Comparison of ENCODE assay signal across 14 mouse cellular contexts in the genomic region with DNA sequence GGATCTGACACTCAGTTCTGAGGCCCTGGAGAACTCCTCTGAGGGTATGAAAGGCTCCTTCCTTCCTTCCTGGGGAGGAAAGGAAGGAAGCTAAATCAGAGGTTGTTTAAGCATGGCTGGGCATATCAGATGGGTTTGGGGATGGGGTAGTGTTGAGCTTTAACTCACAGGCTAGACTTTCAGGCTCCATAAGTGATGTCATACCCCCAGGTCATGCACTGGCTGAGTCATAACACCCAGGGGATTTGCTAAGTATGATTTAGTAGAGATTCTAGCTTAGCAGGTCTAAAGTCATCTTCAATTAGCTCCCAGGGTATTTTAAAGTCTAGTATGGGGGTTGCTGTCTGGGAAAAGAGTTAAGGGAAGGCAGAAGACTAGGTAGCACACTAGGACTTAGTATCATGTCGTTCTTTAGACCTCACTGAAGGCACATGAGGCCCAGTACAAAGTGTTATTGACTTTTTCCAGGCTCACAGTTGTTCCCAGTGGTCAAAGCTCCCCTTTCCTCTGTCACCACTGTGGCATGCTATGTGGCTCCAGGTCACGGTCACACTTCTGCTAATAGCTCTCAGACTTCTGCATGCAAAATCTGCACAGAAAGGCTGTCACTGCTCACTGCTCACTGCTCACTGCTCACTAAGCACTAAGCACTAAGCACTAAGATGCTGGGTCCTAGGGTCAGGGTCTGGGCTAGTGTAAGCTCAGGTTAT. TPM values are rescaled to one million over a fixed set of nuclear protein-coding genes. Genes with fewer than 3 reads are reported as not detected.
DNase-seq lines count a peak whose midpoint lies in the region; ATAC-seq lines count a peak whose summit lies in the region.
"Had no signal": no experiment of that assay in that cellular context is flagged by ENCODE, and none has a peak within 500 bp of the region (broad histone marks: within the 10 kb centered on the region; RNA-seq: fewer than 3 reads in every experiment).

No protein-coding gene starts in this region.

- 67% methylated on average over 2 of the region's 2 CpGs for WGBS in kidney, embryonic 14.5 days
- 34% methylated on average over 2 of the region's 2 CpGs for WGBS in liver, embryonic 12.5 days (ENCODE audit: insufficient replicate concordance)
- 71% methylated on average over 2 of the region's 2 CpGs for WGBS in forebrain, embryonic 10.5 days
- 73% methylated on average over 2 of the region's 2 CpGs for WGBS in midbrain, embryonic 15.5 days

- H3K4me3 ChIP-seq in kidney, embryonic 14.5 days (ENCODE audit: low read length): no peak overlapping the region
- H3K4me3 ChIP-seq in liver, embryonic 12.5 days: no peak overlapping the region
- H3K4me3 ChIP-seq in forebrain, embryonic 10.5 days: no peak overlapping the region
- no peak overlapping the region for H3K4me3 ChIP-seq in midbrain, embryonic 15.5 days
- H3K4me3 ChIP-seq: hindbrain, embryonic 10.5 days had no signal

- H3K27me3 ChIP-seq in kidney, embryonic 14.5 days (ENCODE audit: control insufficient read depth, insufficient read depth, low read length): no peaks in the 10 kb centered on the region
- H3K27me3 ChIP-seq in liver, embryonic 12.5 days (replicated peaks): no peaks in the 10 kb centered on the region
- 0 out of 2 replicates have a peak, but pooled peaks cover 5% of the 10 kb centered on the region for H3K27me3 ChIP-seq in forebrain, embryonic 10.5 days (ENCODE audit: poor library complexity, severe bottlenecking)
- H3K27me3 ChIP-seq in midbrain, embryonic 15.5 days (replicated peaks): 0 out of 2 replicates have a peak, but pooled peaks cover 4% of the 10 kb centered on the region

- peak; percentile 38; the same call in 1 of the 2 replicates for ATAC-seq in kidney, embryonic 14.5 days (ENCODE audit: low FRiP score, low TSS enrichment)
- peak; percentile 56; the same call in 1 of the 2 replicates for ATAC-seq in liver, embryonic 12.5 days
- ATAC-seq in midbrain, embryonic 15.5 days (replicated peaks): no peak

- H3K9ac ChIP-seq in kidney, embryonic 14.5 days (ENCODE audit: low read depth, low read length): no peak overlapping the region
- H3K9ac ChIP-seq in liver, embryonic 12.5 days: no peak overlapping the region
- H3K9ac ChIP-seq in midbrain, embryonic 15.5 days: no peak overlapping the region

- peak; percentile 33 for DNase-seq in adrenal gland, adult 2 months
- DNase-seq in adrenal gland, postnatal 4 days (ENCODE audit: low spot score in 2 of 2): no peak
- DNase-seq in kidney, adult 8-10 months: no peak
- no peak for DNase-seq in cerebellum, adult 18-20 months
- DNase-seq in forebrain, embryonic 10.5 days (ENCODE audit: extremely low spot score, low spot score): no peak
- DNase-seq: heart, adult 11 months; kidney, adult 9 months; lung, adult 2 months had no signal

- no peaks in the 10 kb centered on the region for H3K36me3 ChIP-seq in kidney, embryonic 14.5 days (ENCODE audit: control insufficient read depth, insufficient read depth, low read length)
- H3K36me3 ChIP-seq in liver, embryonic 12.5 days: no peaks in the 10 kb centered on the region
- no peaks in the 10 kb centered on the region for H3K36me3 ChIP-seq in forebrain, embryonic 10.5 days (replicated peaks)
- no peaks in the 10 kb centered on the region for H3K36me3 ChIP-seq in midbrain, embryonic 15.5 days (replicated peaks)
- H3K36me3 ChIP-seq: hindbrain, embryonic 10.5 days had no signal

- H3K4me1 ChIP-seq in kidney, embryonic 14.5 days (ENCODE audit: control insufficient read depth, insufficient read depth, low read length): no peaks in the 10 kb centered on the region
- H3K4me1 ChIP-seq in liver, embryonic 12.5 days: peaks cover 5% of the 10 kb centered on the region; the same call in 1 of the 2 replicates
- peaks cover 7% of the 10 kb centered on the region; the same call in 1 of the 2 replicates for H3K4me1 ChIP-seq in forebrain, embryonic 10.5 days
- H3K4me1 ChIP-seq in midbrain, embryonic 15.5 days: no peaks in the 10 kb centered on the region

- H3K9me3 ChIP-seq in kidney, embryonic 14.5 days (ENCODE audit: control insufficient read depth, low read length): no peaks in the 10 kb centered on the region
- no peaks in the 10 kb centered on the region for H3K9me3 ChIP-seq in liver, embryonic 12.5 days (replicated peaks)
- H3K9me3 ChIP-seq in forebrain, embryonic 10.5 days: no peaks in the 10 kb centered on the region
- no peaks in the 10 kb centered on the region for H3K9me3 ChIP-seq in midbrain, embryonic 15.5 days
- H3K9me3 ChIP-seq: hindbrain, embryonic 10.5 days had no signal

- no peak overlapping the region for H3K4me2 ChIP-seq in kidney, embryonic 14.5 days (replicated peaks; ENCODE audit: low read depth, low read length)
- no peak overlapping the region for H3K4me2 ChIP-seq in liver, embryonic 12.5 days
- no peak overlapping the region for H3K4me2 ChIP-seq in midbrain, embryonic 15.5 days

- H3K27ac ChIP-seq in kidney, embryonic 14.5 days (ENCODE audit: low read depth, low read length): no peak overlapping the region
- no peak overlapping the region for H3K27ac ChIP-seq in liver, embryonic 12.5 days
- H3K27ac ChIP-seq in forebrain, embryonic 10.5 days: no peak overlapping the region
- no peak overlapping the region for H3K27ac ChIP-seq in midbrain, embryonic 15.5 days
- H3K27ac ChIP-seq: hindbrain, embryonic 10.5 days had no signal

RNA-seq across cellular contexts. Expression of a gene that starts 28.8 kb away (rescaled TPM):
- total RNA-seq in adrenal gland, adult 2 months (2021): not detected
- 0.29 and 0.42 TPM in 2 replicates for polyA plus RNA-seq in adrenal gland, adult 2 months (2012; rRNA removed)
- total RNA-seq in adrenal gland, postnatal 4 days (2021): 1 to 10 TPM; 1.8 to 3.6 TPM
- polyA plus RNA-seq in kidney, embryonic 14.5 days (2014; fragmentation: Nextera tagmentation; extraction: Ambion mirVana): 10.2 and 13.4 TPM in 2 replicates
- 0.86 and 0.92 TPM in 2 replicates for polyA plus RNA-seq in liver, embryonic 12.5 days (2016; fragmentation: Nextera tagmentation; extraction: Ambion mirVana)
- polyA plus RNA-seq in forebrain, embryonic 10.5 days (2016; fragmentation: Nextera tagmentation; extraction: Ambion mirVana): 12.1 and 12.2 TPM in 2 replicates
- 54.4 and 57.0 TPM in 2 replicates for polyA plus RNA-seq in midbrain, embryonic 15.5 days (2015; fragmentation: Nextera tagmentation; extraction: Ambion mirVana)
- total RNA-seq: megakaryocyte, adult 5-6 weeks; MEL had no signal
